Mouse (Mus musculus): ENCODE data around the gene Acer1.

DNA sequence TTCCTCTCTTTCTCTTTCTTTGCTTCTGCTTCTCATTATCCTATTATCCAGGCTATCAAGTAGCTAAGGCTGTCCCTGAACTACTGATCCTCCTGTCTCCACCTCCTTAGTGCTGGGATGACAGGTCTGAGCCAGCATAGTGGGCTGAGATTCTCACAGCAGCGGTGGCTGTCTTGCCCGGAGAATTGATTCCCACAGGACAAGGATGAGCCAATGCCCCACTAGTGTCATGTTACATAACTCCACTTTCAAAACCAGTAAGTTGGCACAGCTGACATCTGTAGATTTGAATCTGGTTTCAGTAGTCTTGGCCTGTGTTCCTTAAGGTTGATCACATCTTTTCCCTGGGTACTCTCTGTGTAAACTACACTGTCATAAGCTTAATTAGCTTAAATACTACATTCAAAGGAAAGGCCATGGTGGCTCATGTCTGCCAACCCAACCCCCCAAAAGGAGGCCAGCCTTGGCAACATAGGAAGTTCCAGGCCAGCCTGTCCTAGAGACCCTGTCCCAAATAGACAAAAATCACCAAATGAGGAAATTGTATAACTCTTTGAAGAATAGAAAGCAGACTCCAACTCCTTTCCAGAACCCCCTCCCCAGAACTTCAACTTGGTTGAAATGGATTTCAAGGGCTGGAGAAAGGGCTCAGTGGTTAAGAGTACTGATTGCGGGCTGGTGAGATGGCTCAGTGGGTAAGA, 4.3 kb upstream of the Acer1 start:
- TF ChIP-seq CTCF (conservative IDR thresholded peaks at IDR 0.05; ENCODE audit: insufficient read depth, insufficient read length, low read depth, low read length): no peak
- TF ChIP-seq POLR2A (IDR thresholded peaks at IDR 0.05; ENCODE audit: low read depth, low read length): no peak
